Mouse (Mus musculus) ES-Bruce4 (cell line): ENCODE data around the gene Dcst2. TPM values are rescaled to one million over a fixed set of nuclear protein-coding genes. Genes with fewer than 3 reads are reported as not detected.

Experiments used
- H3K27ac ChIP-seq: 2 replicates; pipeline ENCODE4 v1.5.1; 2012; ENCODE audit warnings: low read length, inconsistent platforms; ENCODE audit not compliant: insufficient read depth
- H3K27me3 ChIP-seq: 2 replicates; pipeline ENCODE4 v1.6.1; 2012; ENCODE audit warnings: mild to moderate bottlenecking, low read length, inconsistent platforms; ENCODE audit not compliant: control insufficient read depth, poor library complexity, insufficient read depth, severe bottlenecking
- H3K36me3 ChIP-seq: 2 replicates; pipeline ENCODE4 v1.6.1; 2012; ENCODE audit warnings: inconsistent platforms, mild to moderate bottlenecking, low read length, moderate library complexity; ENCODE audit not compliant: control insufficient read depth, poor library complexity, insufficient read depth, severe bottlenecking
- H3K4me1 ChIP-seq: one replicate; pipeline ENCODE4 v1.8.1; 2011; ENCODE audit warnings: low read length; ENCODE audit not compliant: control insufficient read depth, insufficient read depth
- H3K4me3 ChIP-seq: 2 replicates; pipeline ENCODE4 v1.5.1; 2011; ENCODE audit warnings: low read depth, mild to moderate bottlenecking, low read length
- H3K9ac ChIP-seq: 2 replicates; pipeline ENCODE4 v1.6.1; 2012; ENCODE audit warnings: low read depth, mild to moderate bottlenecking, inconsistent platforms; ENCODE audit not compliant: poor library complexity, severe bottlenecking
- H3K9me3 ChIP-seq: replicated peaks from 2 replicates; pipeline ENCODE4 v1.6.1; 2012; ENCODE audit warnings: mild to moderate bottlenecking, low read length, inconsistent platforms; ENCODE audit not compliant: control insufficient read depth, poor library complexity, insufficient read depth, severe bottlenecking
- CTCF ChIP-seq: IDR thresholded peaks from one replicate; pipeline ENCODE4 v1.8.1; 2011; ENCODE audit warnings: low read depth, low read length
- EP300 ChIP-seq: IDR thresholded peaks from 2 replicates; pipeline ENCODE4 v1.6.1; 2011; ENCODE audit warnings: low read depth, low read length; ENCODE audit not compliant: insufficient read depth
- POLR2A ChIP-seq: IDR thresholded peaks from one replicate; pipeline ENCODE4 v1.8.1; 2011; ENCODE audit warnings: low read length; ENCODE audit not compliant: insufficient read depth
- polyA plus RNA-seq: library from polyadenylated mRNA; stranded (reverse); fragments of >200 nt; gene quantifications from 2 replicates; pipeline ENCODE4 v1.2.4, GENCODE M21; 2011; ENCODE audit warnings: low read depth; ENCODE audit not compliant: missing spikeins, insufficient read depth, insufficient read length

The Dcst2 gene
- polyA plus RNA-seq, 1 experiment = 0.25 TPM

GRCm38 (mm10) chr3:89343279-89343678, 18.5 kb upstream of the Dcst2 start:
- Histone ChIP-seq H3K36me3 (no peaks in the 10 kb centered on the region), H3K9me3 (no peaks in the 10 kb centered on the region), H3K4me1 (peaks cover 2% of the 10 kb centered on the region), H3K27me3 (no peaks in the 10 kb centered on the region), H3K9ac (no peak overlapping the region), H3K4me3 (no peak overlapping the region), H3K27ac (no peak overlapping the region)
- TF ChIP-seq CTCF = no peak
- TF ChIP-seq EP300 = no peak
- TF ChIP-seq POLR2A = no peak

- no peak overlapping the region for H3K27ac ChIP-seq
- H3K27me3 ChIP-seq = no peaks in the 10 kb centered on the region
- TF ChIP-seq CTCF (no peak), EP300 (no peak), POLR2A (no peak)
- H3K9ac ChIP-seq = no peak overlapping the region
- no peaks in the 10 kb centered on the region for H3K36me3 ChIP-seq
- H3K4me3 ChIP-seq = no peak overlapping the region
- no peaks in the 10 kb centered on the region for H3K9me3 ChIP-seq
- H3K4me1 ChIP-seq = no peaks in the 10 kb centered on the region
Measured at GRCm38 (mm10) chr3:89346815-89347540, 14.8 kb upstream of the Dcst2 start.

GRCm38 (mm10) chr3:89347916-89348315, 13.9 kb upstream of the Dcst2 start:
- H3K27me3 ChIP-seq = no peaks in the 10 kb centered on the region
- TF ChIP-seq CTCF = no peak
- TF ChIP-seq EP300 = no peak
- TF ChIP-seq POLR2A = no peak
- no peaks in the 10 kb centered on the region for H3K4me1 ChIP-seq
- H3K9ac ChIP-seq = no peak overlapping the region
- H3K27ac ChIP-seq = no peak overlapping the region
- H3K36me3 ChIP-seq = no peaks in the 10 kb centered on the region
- no peaks in the 10 kb centered on the region for H3K9me3 ChIP-seq
- no peak overlapping the region for H3K4me3 ChIP-seq

- Histone ChIP-seq H3K9me3 (no peaks in the 10 kb centered on the region), H3K36me3 (no peaks in the 10 kb centered on the region), H3K27me3 (no peaks in the 10 kb centered on the region), H3K4me3 (peak overlapping the region; percentile 91), H3K27ac (no peak overlapping the region), H3K4me1 (no peaks in the 10 kb centered on the region), H3K9ac (peak overlapping the region; percentile 60)
- TF ChIP-seq EP300 (no peak), POLR2A (no peak), CTCF (no peak)
Measured at GRCm38 (mm10) chr3:89348911-89349868, 12.6 kb upstream of the Dcst2 start.

GRCm38 (mm10) chr3:89349869-89350501, 11.8 kb upstream of the Dcst2 start, which contains the start of gene Adam15:
Adam15 (minus strand) TSS chr3:89349996.
- TF ChIP-seq POLR2A (peak; percentile 33), EP300 (no peak), CTCF (no peak)
- H3K27ac ChIP-seq = no peak within 1 kb of the TSS
- H3K27me3 ChIP-seq = no peaks in the 10 kb centered on the region
- H3K9ac ChIP-seq = peak within 1 kb of the TSS; percentile 60
- H3K36me3 ChIP-seq = no peaks in the 10 kb centered on the region
- H3K4me1 ChIP-seq = no peaks in the 10 kb centered on the region
- H3K9me3 ChIP-seq = no peaks in the 10 kb centered on the region
- H3K4me3 ChIP-seq = peak within 1 kb of the TSS; percentile 91
